Mouse (Mus musculus): ENCODE measurements around the gene Cntnap2. TPM values are rescaled to one million over a fixed set of nuclear protein-coding genes. Genes with fewer than 3 reads are reported as not detected.

Gene Cntnap2
- polyA plus RNA-seq, 2 experiments = 1.5 to 2.5 TPM

GRCm38 (mm10) chr6:46031821-46032594 is 972.9 kb downstream of the Cntnap2 start:
- ATAC-seq (ENCODE audit: low FRiP score, low read depth) (no peak), DNase-seq (ENCODE audit: low spot score) (no peak)
- Histone ChIP-seq H3K9ac (ENCODE audit: low read depth, low read length, severe bottlenecking) (no peak overlapping the region), H3K36me3 (ENCODE audit: control insufficient read depth, insufficient read depth, low read length) (no peaks in the 10 kb centered on the region), H3K27ac (replicated peaks; ENCODE audit: low read depth, low read length) (no peak overlapping the region), H3K9me3 (ENCODE audit: control insufficient read depth, low read length) (no peaks in the 10 kb centered on the region), H3K4me1 (ENCODE audit: control insufficient read depth, insufficient read depth, low read length) (no peaks in the 10 kb centered on the region), H3K4me2 (replicated peaks; ENCODE audit: low read depth, low read length, severe bottlenecking) (no peak overlapping the region), H3K4me3 (replicated peaks; ENCODE audit: low read length) (no peak overlapping the region), H3K27me3 (ENCODE audit: control insufficient read depth, insufficient read depth, low read length) (no peaks in the 10 kb centered on the region)
- TF ChIP-seq POLR2A (IDR thresholded peaks at IDR 0.05; ENCODE audit: borderline replicate concordance, extremely low read depth, insufficient read depth, insufficient read length) = no peak
- 71% methylated on average over 2 of the region's 2 CpGs for WGBS

GRCm38 (mm10) chr6:46033108-46033507 is 974.0 kb downstream of the Cntnap2 start:
- Histone ChIP-seq H3K36me3 (ENCODE audit: control insufficient read depth, insufficient read depth, low read length) (no peaks in the 10 kb centered on the region), H3K4me1 (ENCODE audit: control insufficient read depth, insufficient read depth, low read length) (no peaks in the 10 kb centered on the region), H3K9ac (ENCODE audit: low read depth, low read length, severe bottlenecking) (no peak overlapping the region), H3K9me3 (ENCODE audit: control insufficient read depth, low read length) (no peaks in the 10 kb centered on the region), H3K4me2 (replicated peaks; ENCODE audit: low read depth, low read length, severe bottlenecking) (no peak overlapping the region), H3K4me3 (replicated peaks; ENCODE audit: low read length) (no peak overlapping the region), H3K27ac (replicated peaks; ENCODE audit: low read depth, low read length) (no peak overlapping the region), H3K27me3 (ENCODE audit: control insufficient read depth, insufficient read depth, low read length) (no peaks in the 10 kb centered on the region)
- WGBS = 68% methylated on average over 2 of the region's 2 CpGs
- no peak for TF ChIP-seq POLR2A (IDR thresholded peaks at IDR 0.05; ENCODE audit: borderline replicate concordance, extremely low read depth, insufficient read depth, insufficient read length)
- DNase-seq (ENCODE audit: low spot score) (no peak), ATAC-seq (ENCODE audit: low FRiP score, low read depth) (no peak)

GRCm38 (mm10) chr6:46040671-46041070 is 981.5 kb downstream of the Cntnap2 start:
- H3K27me3 ChIP-seq (ENCODE audit: control insufficient read depth, insufficient read depth, low read length) = no peaks in the 10 kb centered on the region
- H3K9me3 ChIP-seq (ENCODE audit: control insufficient read depth, low read length) = no peaks in the 10 kb centered on the region
- DNase-seq (ENCODE audit: low spot score) (no peak), ATAC-seq (ENCODE audit: low FRiP score, low read depth) (no peak)
- H3K27ac ChIP-seq (replicated peaks; ENCODE audit: low read depth, low read length) = no peak overlapping the region
- WGBS = 87% methylated on average over 4 of the region's 4 CpGs
- no peak overlapping the region for H3K9ac ChIP-seq (ENCODE audit: low read depth, low read length, severe bottlenecking)
- H3K4me2 ChIP-seq (replicated peaks; ENCODE audit: low read depth, low read length, severe bottlenecking) = no peak overlapping the region
- no peaks in the 10 kb centered on the region for H3K36me3 ChIP-seq (ENCODE audit: control insufficient read depth, insufficient read depth, low read length)
- no peak for TF ChIP-seq POLR2A (IDR thresholded peaks at IDR 0.05; ENCODE audit: borderline replicate concordance, extremely low read depth, insufficient read depth, insufficient read length)
- no peak overlapping the region for H3K4me3 ChIP-seq (replicated peaks; ENCODE audit: low read length)
- H3K4me1 ChIP-seq (ENCODE audit: control insufficient read depth, insufficient read depth, low read length) = no peaks in the 10 kb centered on the region

- no peak overlapping the region for H3K4me2 ChIP-seq (replicated peaks; ENCODE audit: low read depth, low read length, severe bottlenecking)
- TF ChIP-seq POLR2A (IDR thresholded peaks at IDR 0.05; ENCODE audit: borderline replicate concordance, extremely low read depth, insufficient read depth, insufficient read length) = no peak
- no peaks in the 10 kb centered on the region for H3K4me1 ChIP-seq (ENCODE audit: control insufficient read depth, insufficient read depth, low read length)
- 93% methylated on average over 2 of the region's 2 CpGs for WGBS
- H3K9me3 ChIP-seq (ENCODE audit: control insufficient read depth, low read length) = no peaks in the 10 kb centered on the region
- H3K4me3 ChIP-seq (replicated peaks; ENCODE audit: low read length) = no peak overlapping the region
- no peak overlapping the region for H3K9ac ChIP-seq (ENCODE audit: low read depth, low read length, severe bottlenecking)
- DNase-seq (ENCODE audit: low spot score) = no peak
- no peak overlapping the region for H3K27ac ChIP-seq (replicated peaks; ENCODE audit: low read depth, low read length)
- no peaks in the 10 kb centered on the region for H3K36me3 ChIP-seq (ENCODE audit: control insufficient read depth, insufficient read depth, low read length)
- ATAC-seq (ENCODE audit: low FRiP score, low read depth) = no peak
- H3K27me3 ChIP-seq (ENCODE audit: control insufficient read depth, insufficient read depth, low read length) = no peaks in the 10 kb centered on the region
Measured at GRCm38 (mm10) chr6:46080236-46080635, 1021.1 kb downstream of the Cntnap2 start.

GRCm38 (mm10) chr6:46081432-46081831 is 1022.3 kb downstream of the Cntnap2 start:
- DNase-seq (ENCODE audit: low spot score) = no peak
- H3K4me3 ChIP-seq (replicated peaks; ENCODE audit: low read length) = no peak overlapping the region
- no peak overlapping the region for H3K9ac ChIP-seq (ENCODE audit: low read depth, low read length, severe bottlenecking)
- TF ChIP-seq POLR2A (IDR thresholded peaks at IDR 0.05; ENCODE audit: borderline replicate concordance, extremely low read depth, insufficient read depth, insufficient read length) = no peak
- ATAC-seq (ENCODE audit: low FRiP score, low read depth) = no peak
- H3K27me3 ChIP-seq (ENCODE audit: control insufficient read depth, insufficient read depth, low read length) = no peaks in the 10 kb centered on the region
- H3K27ac ChIP-seq (replicated peaks; ENCODE audit: low read depth, low read length) = no peak overlapping the region
- no peaks in the 10 kb centered on the region for H3K4me1 ChIP-seq (ENCODE audit: control insufficient read depth, insufficient read depth, low read length)
- no peaks in the 10 kb centered on the region for H3K36me3 ChIP-seq (ENCODE audit: control insufficient read depth, insufficient read depth, low read length)
- H3K4me2 ChIP-seq (replicated peaks; ENCODE audit: low read depth, low read length, severe bottlenecking) = no peak overlapping the region
- no peaks in the 10 kb centered on the region for H3K9me3 ChIP-seq (ENCODE audit: control insufficient read depth, low read length)

All from limb, embryonic 14.5 days (tissue).